Mouse (Mus musculus) cortical plate, adult 2 months (tissue): ENCODE data around the gene Fbxo24. TPM values are rescaled to one million over a fixed set of nuclear protein-coding genes. Genes with fewer than 3 reads are reported as not detected.

Experiments used
- H3K27ac ChIP-seq: fragments of 200-500 bp; 2 replicates; pipeline ENCODE4 v1.5.1; 2012; ENCODE audit warnings: low read length, control low read depth, inconsistent platforms; ENCODE audit not compliant: insufficient read depth
- H3K4me1 ChIP-seq: fragments of 200-500 bp; 2 replicates; pipeline ENCODE4 v1.6.1; 2011; ENCODE audit warnings: low read length; ENCODE audit not compliant: control insufficient read depth, insufficient read depth
- H3K4me3 ChIP-seq: fragments of 200-500 bp; 2 replicates; pipeline ENCODE4 v1.5.1; 2011; ENCODE audit warnings: mild to moderate bottlenecking, low read length, control low read depth; ENCODE audit not compliant: insufficient read depth
- CTCF ChIP-seq: fragments of 200-500 bp; IDR thresholded peaks from 2 replicates; pipeline ENCODE4 v1.5.1; 2011; ENCODE audit warnings: mild to moderate bottlenecking, control low read depth, low read length; ENCODE audit not compliant: insufficient read depth; ENCODE audit errors: extremely low read depth
- POLR2A ChIP-seq: fragments of 200-500 bp; IDR thresholded peaks from 2 replicates; pipeline ENCODE4 v1.6.1; 2011; ENCODE audit warnings: mild to moderate bottlenecking, low read length, control low read depth; ENCODE audit not compliant: insufficient read depth; ENCODE audit errors: extremely low read depth
- polyA plus RNA-seq: library from polyadenylated mRNA; depleted of rRNA; stranded (reverse); fragments of >200 nt; gene quantifications from 2 replicates; pipeline ENCODE4 v1.2.3, GENCODE M21; 2012

Gene Fbxo24
- polyA plus RNA-seq, 1 experiment: 0.29 TPM

DNA sequence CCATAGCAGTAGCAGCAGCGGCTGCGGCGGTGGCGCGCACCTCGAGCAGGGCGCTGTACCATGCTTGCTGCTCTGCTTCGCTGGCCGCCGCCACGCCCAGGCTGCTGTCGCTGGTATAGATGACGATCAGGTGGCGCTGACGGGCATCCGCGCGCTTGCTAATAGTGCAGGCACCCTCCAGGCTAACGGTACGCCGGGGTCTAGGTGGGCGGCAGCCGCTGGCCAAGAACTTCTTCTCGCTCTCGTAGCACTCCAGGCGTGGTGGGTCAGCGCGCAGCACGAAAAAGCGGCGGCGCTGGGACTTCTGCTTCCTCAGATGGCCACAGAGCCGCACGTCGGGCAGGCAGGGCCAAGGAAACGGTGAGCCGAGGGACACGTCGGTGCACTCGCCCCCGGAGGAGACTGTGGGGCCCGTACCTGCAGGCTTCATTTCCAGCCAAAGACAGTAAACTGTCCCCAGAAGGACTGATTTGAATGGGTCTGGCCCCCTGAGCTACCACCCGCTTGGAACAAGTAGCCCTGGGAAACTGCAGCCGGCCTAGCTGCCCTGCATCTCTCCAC, 16.4 kb upstream of the Fbxo24 start:
- H3K4me3 ChIP-seq: peak overlapping the region; percentile 12; the same call in 1 of the 2 replicates
- no peak overlapping the region for H3K27ac ChIP-seq
- H3K4me1 ChIP-seq: peaks cover 3% of the 10 kb centered on the region; the same call in 1 of the 2 replicates
- TF ChIP-seq CTCF (no peak), POLR2A (no peak)

DNA sequence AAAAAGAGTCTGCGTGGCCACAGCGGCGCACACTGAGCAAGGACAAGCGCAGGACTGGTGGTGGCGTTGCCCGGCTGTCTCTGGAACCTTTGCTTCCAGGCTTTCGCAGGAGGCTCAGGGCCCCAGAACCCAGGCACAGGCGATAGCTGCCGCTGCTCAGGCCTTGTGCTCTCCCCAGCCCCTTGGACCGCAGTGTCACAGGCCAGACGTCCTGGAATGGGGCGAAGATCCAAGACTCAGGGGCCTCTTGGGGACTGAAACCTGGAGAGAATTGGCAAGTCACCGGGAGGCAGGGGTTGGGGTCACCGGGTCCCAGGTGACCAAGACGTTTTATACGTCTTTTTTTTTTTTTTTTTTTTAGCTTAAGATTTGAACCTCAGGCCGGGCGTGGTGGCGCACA, 15.7 kb upstream of the Fbxo24 start:
- peaks cover 3% of the 10 kb centered on the region; the same call in 1 of the 2 replicates for H3K4me1 ChIP-seq

DNA sequence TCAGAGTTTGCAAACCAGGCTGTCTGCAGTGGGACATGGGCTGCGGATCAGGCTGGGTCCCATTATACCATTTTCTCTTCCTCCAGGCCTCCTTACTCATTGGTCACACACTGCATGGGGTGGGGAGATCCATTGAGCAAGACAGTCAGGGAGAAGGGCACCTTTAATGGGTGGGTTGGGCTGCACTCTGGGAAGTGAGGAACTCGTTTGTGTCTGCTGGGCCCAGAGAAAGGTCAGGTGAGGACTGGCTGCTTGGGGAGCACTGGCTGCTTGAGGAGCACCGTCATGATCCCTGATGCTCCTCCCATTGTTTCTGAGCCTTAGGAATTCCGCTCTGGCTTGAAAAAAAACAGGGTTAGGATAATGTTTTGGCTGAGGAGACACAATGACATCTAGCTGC, 14.1 kb upstream of the Fbxo24 start:
- H3K27ac ChIP-seq: no peak overlapping the region
- no peak for TF ChIP-seq CTCF
- no peak for TF ChIP-seq POLR2A

More for the DNA sequence above, 15.7 kb upstream of the Fbxo24 start:
- H3K4me3 ChIP-seq: no peak overlapping the region
- TF ChIP-seq POLR2A (no peak), CTCF (no peak)
- H3K27ac ChIP-seq: no peak overlapping the region

DNA sequence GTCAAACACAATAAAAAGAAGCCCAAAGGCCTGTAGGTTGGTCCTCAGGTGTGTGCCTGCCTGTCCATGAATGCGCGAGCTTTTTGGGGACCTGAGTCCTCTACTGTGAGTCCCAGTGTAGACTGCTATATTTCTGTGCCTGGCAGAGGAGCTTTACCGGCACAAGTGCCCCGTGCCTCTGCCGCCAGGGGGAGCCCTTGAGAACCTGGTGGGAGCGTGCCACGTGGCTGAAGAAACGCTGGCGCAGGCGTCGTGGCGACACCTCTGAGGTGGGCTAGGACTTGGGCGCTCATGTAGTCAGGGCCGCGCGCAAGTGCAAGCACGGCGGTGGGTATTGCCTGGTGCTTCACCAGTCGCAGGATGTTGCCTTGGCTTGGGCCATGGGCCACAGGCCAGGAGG, 12.3 kb upstream of the Fbxo24 start, which contains the start of gene Sap25:
Sap25 (plus strand) TSS at position 281 of the 400 bp plus-strand sequence.
- TF ChIP-seq CTCF: peak; percentile 26; the same call in 1 of the 2 replicates
- no peak for TF ChIP-seq POLR2A
- Histone ChIP-seq H3K27ac (no peak within 1 kb of the TSS), H3K4me3 (no peak within 1 kb of the TSS), H3K4me1 (no peaks in the 10 kb centered on the region)

More for the DNA sequence above, 14.1 kb upstream of the Fbxo24 start:
- Histone ChIP-seq H3K4me1 (no peaks in the 10 kb centered on the region), H3K4me3 (no peak overlapping the region)

DNA sequence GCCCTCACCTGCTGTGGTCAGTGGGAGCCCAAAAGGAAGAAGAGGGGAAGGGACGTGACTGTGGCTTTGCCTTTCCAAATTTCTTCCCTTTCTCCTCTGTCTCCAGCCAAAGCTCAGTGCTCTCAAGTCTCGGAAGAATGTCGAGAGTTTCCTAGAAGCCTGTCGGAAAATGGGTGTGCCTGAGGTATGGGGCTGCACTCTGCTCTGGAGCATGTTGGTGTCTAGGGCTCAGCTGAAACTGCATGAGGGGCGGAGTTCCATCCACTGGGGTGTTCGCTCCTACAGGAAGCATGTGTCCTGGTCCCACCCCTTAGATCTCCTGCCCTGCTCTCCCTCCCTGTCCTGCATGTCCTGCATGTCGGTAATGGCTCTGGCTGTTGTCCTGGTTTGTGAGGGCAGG, 10.7 kb upstream of the Fbxo24 start:
- TF ChIP-seq CTCF (no peak), POLR2A (no peak)
- no peak overlapping the region for H3K4me3 ChIP-seq
- H3K4me1 ChIP-seq: no peaks in the 10 kb centered on the region
- no peak overlapping the region for H3K27ac ChIP-seq

DNA sequence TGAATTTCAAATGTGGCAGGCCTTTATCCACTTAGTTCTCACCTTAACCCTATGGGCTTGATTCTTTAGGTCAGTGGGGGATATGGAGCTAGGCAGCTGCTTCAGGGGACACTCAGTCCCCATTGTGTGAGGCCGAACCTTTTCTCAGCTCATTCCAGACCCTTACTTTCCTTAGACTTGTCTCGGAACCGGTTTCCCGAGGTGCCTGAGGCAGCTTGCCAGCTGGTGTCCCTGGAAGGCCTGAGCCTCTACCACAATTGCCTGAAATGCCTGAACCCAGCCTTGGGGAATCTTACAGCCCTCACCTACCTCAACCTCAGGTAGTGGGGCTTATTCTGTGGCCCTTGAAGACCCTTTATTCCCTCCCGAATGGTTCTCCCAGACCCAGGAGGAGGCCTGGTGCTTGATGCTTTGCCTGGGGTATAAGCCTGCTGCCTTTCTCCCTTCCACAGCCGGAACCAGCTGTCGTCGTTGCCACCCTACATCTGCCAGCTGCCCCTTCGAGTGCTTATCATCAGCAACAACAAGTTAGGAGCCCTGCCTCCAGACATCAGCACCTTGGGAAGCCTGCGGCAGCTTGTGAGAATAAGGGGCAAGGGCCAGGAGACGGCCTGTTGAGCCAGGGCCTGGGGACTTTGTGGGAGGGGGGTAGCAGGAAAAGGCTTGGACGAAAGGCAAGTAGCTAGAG, 4.7 kb upstream of the Fbxo24 start:
- no peaks in the 10 kb centered on the region for H3K4me1 ChIP-seq
- H3K4me3 ChIP-seq: no peak overlapping the region
- TF ChIP-seq CTCF: no peak
- TF ChIP-seq POLR2A: no peak
- no peak overlapping the region for H3K27ac ChIP-seq

DNA sequence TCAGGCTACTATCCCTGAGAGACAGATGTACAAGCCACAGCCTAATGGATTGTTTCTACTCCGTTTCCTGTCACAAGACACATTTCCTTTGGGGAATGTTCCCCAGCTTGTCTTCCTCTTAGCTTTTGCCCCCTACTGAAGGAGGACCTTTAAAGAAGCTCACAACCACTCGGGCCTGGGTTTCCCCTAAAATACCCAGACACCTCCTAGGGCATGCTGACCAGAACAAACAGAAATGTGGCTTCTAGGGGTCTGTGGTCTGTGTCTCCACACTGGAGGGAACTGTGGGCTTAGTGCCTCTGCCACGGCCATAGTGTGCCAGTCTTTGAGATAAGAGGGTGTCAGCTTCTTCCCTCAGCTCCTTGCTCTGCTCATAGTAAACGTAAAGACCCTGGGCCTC, 2.8 kb upstream of the Fbxo24 start:
- no peak for TF ChIP-seq CTCF
- no peak for TF ChIP-seq POLR2A
- no peaks in the 10 kb centered on the region for H3K4me1 ChIP-seq
- no peak overlapping the region for H3K27ac ChIP-seq
- no peak overlapping the region for H3K4me3 ChIP-seq

DNA sequence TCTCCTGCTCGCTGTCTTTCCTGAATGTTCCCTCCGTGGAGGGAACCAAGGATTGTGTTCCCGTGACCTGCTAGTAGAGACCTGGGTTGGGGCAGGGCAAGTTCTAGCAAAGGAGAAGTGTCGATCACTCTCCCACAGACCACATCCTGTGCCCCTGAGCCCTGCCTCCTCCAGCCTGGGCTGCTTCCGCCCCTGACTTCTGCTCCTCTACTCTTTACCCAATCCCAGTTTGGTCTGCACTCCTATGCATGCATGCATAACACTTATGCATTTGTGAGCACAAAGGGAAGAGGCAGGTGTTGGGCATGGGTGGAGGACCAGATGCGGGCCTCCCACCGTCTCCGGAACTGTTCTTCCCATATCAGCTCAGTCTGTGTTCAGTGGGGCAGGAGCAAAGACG, 2.4 kb upstream of the Fbxo24 start:
- TF ChIP-seq POLR2A (no peak), CTCF (no peak)
- H3K27ac ChIP-seq: peak overlapping the region; percentile 11; the same call in 1 of the 2 replicates
- H3K4me3 ChIP-seq: no peak overlapping the region; the same call in 1 of the 2 replicates
- no peaks in the 10 kb centered on the region for H3K4me1 ChIP-seq

DNA sequence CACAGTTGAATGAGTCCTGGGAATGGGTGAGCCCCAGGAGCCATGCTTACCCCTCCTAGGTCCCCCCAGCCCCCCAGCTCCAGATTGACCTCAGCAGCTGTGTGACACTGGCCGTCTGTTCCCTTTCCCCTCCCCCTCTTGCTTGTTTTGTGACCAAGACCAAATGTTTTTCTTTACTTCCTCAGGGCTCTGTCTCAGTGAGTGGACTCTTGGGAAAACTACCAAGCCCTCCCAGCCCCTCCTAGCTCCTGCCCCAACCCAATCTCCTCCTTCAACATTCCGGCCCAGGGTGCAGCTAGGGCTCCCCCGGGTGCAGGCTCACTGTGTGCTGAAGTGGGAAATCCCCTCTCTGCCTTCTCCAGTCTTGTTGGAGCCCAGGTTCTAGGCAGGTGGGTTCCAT, 1.8 kb upstream of the Fbxo24 start:
- H3K27ac ChIP-seq: peak overlapping the region; percentile 11
- no peaks in the 10 kb centered on the region for H3K4me1 ChIP-seq
- H3K4me3 ChIP-seq: no peak overlapping the region; the same call in 1 of the 2 replicates
- TF ChIP-seq POLR2A (no peak), CTCF (no peak)
